Mouse (Mus musculus): ENCODE measurements around the gene Ell2. TPM values are rescaled to one million over a fixed set of nuclear protein-coding genes. Genes with fewer than 3 reads are reported as not detected.

Gene Ell2
- polyA plus RNA-seq, 1 experiment: 21.2 TPM

GRCm38 (mm10) chr13:75741736-75742729, 35.5 kb downstream of the Ell2 start:
- Histone ChIP-seq H3K27ac (ENCODE audit: insufficient read depth, low read length) (no peak overlapping the region), H3K4me1 (ENCODE audit: control insufficient read depth, insufficient read depth, low read length) (peaks cover 6% of the 10 kb centered on the region), H3K4me3 (ENCODE audit: insufficient read depth, low read length) (no peak overlapping the region)
- TF ChIP-seq POLR2A (IDR thresholded peaks at IDR 0.05; ENCODE audit: extremely low read depth, insufficient read depth, low read length) (no peak), CTCF (IDR thresholded peaks at IDR 0.05; ENCODE audit: extremely low read depth, insufficient read depth, low read length) (no peak)

DNA sequence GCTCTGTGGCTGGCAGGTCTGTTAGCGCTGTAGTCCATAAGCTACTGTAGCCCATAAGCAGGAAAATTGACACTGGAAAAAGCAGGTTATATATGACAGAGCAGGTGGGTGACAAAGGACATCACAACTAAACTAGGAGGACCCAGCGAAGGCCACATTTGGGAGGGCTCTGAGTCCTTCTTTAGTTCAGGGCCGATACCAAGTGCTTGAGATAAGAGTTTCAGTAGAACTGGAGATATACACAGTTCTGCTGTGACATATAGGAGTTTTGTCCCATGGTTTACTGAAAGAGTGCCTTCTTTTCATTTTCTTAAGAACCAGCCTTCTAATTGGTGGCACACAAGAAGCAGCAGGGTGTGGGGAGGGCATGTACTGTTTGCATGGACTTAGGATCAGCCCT, 36.4 kb downstream of the Ell2 start:
- no peak overlapping the region for H3K27ac ChIP-seq (ENCODE audit: insufficient read depth, low read length)
- TF ChIP-seq POLR2A (IDR thresholded peaks at IDR 0.05; ENCODE audit: extremely low read depth, insufficient read depth, low read length): no peak
- no peak for TF ChIP-seq CTCF (IDR thresholded peaks at IDR 0.05; ENCODE audit: extremely low read depth, insufficient read depth, low read length)
- no peak overlapping the region for H3K4me3 ChIP-seq (ENCODE audit: insufficient read depth, low read length)
- peaks cover 6% of the 10 kb centered on the region for H3K4me1 ChIP-seq (ENCODE audit: control insufficient read depth, insufficient read depth, low read length)

DNA sequence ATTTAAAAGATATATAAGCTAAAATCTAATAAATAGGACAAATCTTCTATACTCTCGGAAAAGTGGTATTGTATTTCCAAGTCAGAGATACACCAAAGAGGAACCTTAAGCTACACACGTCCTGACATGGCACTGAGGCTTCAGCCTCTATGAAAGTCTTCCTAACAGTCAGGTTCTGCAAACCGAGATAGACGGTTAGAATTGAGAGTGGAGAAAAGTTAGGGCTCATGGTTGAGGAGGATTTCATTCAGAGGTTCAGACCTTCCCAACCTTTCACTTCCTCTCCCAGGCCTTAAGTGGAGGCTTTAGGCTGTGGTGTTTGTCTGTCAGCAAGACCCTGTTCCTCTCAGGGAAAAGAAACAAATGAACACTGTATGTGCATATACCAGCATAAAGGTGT, 37.5 kb downstream of the Ell2 start:
- peaks cover 6% of the 10 kb centered on the region for H3K4me1 ChIP-seq (ENCODE audit: control insufficient read depth, insufficient read depth, low read length)
- H3K27ac ChIP-seq (ENCODE audit: insufficient read depth, low read length): no peak overlapping the region
- TF ChIP-seq POLR2A (IDR thresholded peaks at IDR 0.05; ENCODE audit: extremely low read depth, insufficient read depth, low read length) (no peak), CTCF (IDR thresholded peaks at IDR 0.05; ENCODE audit: extremely low read depth, insufficient read depth, low read length) (no peak)
- no peak overlapping the region for H3K4me3 ChIP-seq (ENCODE audit: insufficient read depth, low read length)

DNA sequence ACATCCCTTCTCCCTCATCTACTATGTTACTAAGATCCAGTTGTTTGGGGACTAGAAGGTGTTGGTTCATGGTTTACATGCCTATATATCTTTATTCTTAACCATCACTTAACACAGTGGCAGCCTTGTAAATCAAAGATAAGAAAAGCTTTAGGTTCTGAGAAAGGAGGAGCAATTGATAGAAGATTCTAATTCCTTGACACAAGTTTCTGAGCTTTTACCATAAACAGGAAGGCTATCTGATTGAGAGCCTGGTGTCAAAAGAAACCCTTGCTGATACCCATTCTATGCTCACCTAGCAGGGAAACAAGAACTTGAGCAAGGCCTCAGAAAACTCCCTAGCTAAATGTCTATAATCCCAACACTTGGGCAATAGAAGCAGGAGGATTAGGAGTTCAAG, 38.8 kb downstream of the Ell2 start:
- TF ChIP-seq CTCF (IDR thresholded peaks at IDR 0.05; ENCODE audit: extremely low read depth, insufficient read depth, low read length) (no peak), POLR2A (IDR thresholded peaks at IDR 0.05; ENCODE audit: extremely low read depth, insufficient read depth, low read length) (no peak)
- peaks cover 1% of the 10 kb centered on the region; the same call in 1 of the 2 replicates for H3K4me1 ChIP-seq (ENCODE audit: control insufficient read depth, insufficient read depth, low read length)
- no peak overlapping the region for H3K27ac ChIP-seq (ENCODE audit: insufficient read depth, low read length)
- H3K4me3 ChIP-seq (ENCODE audit: insufficient read depth, low read length): no peak overlapping the region

- TF ChIP-seq CTCF (IDR thresholded peaks at IDR 0.05; ENCODE audit: extremely low read depth, insufficient read depth, low read length) (no peak), POLR2A (IDR thresholded peaks at IDR 0.05; ENCODE audit: extremely low read depth, insufficient read depth, low read length) (no peak)
- H3K27ac ChIP-seq (ENCODE audit: insufficient read depth, low read length): no peak overlapping the region
- H3K4me1 ChIP-seq (ENCODE audit: control insufficient read depth, insufficient read depth, low read length): no peaks in the 10 kb centered on the region
Measured at GRCm38 (mm10) chr13:75747265-75747664, 40.7 kb downstream of the Ell2 start.

DNA sequence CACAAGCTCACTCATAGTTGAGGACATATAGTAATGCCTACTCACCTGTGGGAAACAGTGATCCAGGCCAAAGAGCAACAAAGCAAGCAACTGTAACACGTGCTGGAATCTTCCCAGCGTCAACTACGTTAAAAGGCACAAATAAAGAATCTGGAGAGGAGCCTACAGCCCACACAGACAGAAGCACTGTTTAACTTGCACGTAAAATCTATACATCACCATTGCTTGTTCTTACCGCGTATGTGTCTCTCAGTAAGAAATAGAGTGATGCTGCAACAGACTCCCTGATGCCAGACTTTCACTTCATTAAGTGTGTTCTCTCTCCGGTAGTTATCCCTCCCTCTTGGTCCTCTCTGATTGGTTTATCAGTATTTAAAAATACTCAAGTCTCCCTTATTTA, 42.1 kb downstream of the Ell2 start:
- TF ChIP-seq CTCF (IDR thresholded peaks at IDR 0.05; ENCODE audit: extremely low read depth, insufficient read depth, low read length) (no peak), POLR2A (IDR thresholded peaks at IDR 0.05; ENCODE audit: extremely low read depth, insufficient read depth, low read length) (no peak)
- Histone ChIP-seq H3K4me1 (ENCODE audit: control insufficient read depth, insufficient read depth, low read length) (no peaks in the 10 kb centered on the region), H3K27ac (ENCODE audit: insufficient read depth, low read length) (no peak overlapping the region), H3K4me3 (ENCODE audit: insufficient read depth, low read length) (no peak overlapping the region)

More at GRCm38 (mm10) chr13:75747265-75747664, 40.7 kb downstream of the Ell2 start:
- H3K4me3 ChIP-seq (ENCODE audit: insufficient read depth, low read length): no peak overlapping the region

DNA sequence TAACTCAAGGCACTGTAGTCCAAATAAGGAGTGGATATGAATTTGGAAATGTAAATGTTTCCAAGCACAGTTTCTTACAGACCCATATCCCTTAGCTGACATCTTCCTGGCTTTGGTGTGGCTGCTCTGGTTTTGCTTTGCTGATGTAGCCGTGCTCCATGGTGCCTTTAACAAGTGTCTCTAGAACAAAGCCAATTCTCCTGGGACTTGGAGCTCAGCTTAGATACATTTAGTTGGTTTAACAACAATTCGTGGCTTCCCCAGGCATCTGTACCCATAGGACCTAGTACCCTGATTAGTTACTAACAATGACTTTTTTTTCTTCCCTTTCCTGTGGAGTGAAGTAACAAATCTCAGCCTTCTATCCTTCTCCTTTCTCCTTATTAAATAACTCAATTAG, 44.2 kb downstream of the Ell2 start:
- no peak overlapping the region for H3K27ac ChIP-seq (ENCODE audit: insufficient read depth, low read length)
- H3K4me1 ChIP-seq (ENCODE audit: control insufficient read depth, insufficient read depth, low read length): peaks cover 5% of the 10 kb centered on the region
- H3K4me3 ChIP-seq (ENCODE audit: insufficient read depth, low read length): no peak overlapping the region
- no peak for TF ChIP-seq CTCF (IDR thresholded peaks at IDR 0.05; ENCODE audit: extremely low read depth, insufficient read depth, low read length)
- TF ChIP-seq POLR2A (IDR thresholded peaks at IDR 0.05; ENCODE audit: extremely low read depth, insufficient read depth, low read length): no peak

- TF ChIP-seq CTCF (IDR thresholded peaks at IDR 0.05; ENCODE audit: extremely low read depth, insufficient read depth, low read length) (no peak), POLR2A (IDR thresholded peaks at IDR 0.05; ENCODE audit: extremely low read depth, insufficient read depth, low read length) (no peak)
- Histone ChIP-seq H3K4me1 (ENCODE audit: control insufficient read depth, insufficient read depth, low read length) (peaks cover 5% of the 10 kb centered on the region), H3K4me3 (ENCODE audit: insufficient read depth, low read length) (no peak overlapping the region), H3K27ac (ENCODE audit: insufficient read depth, low read length) (no peak overlapping the region)
Measured at GRCm38 (mm10) chr13:75752216-75752938, 45.8 kb downstream of the Ell2 start.

- TF ChIP-seq POLR2A (IDR thresholded peaks at IDR 0.05; ENCODE audit: extremely low read depth, insufficient read depth, low read length) (no peak), CTCF (IDR thresholded peaks at IDR 0.05; ENCODE audit: extremely low read depth, insufficient read depth, low read length) (no peak)
- H3K4me3 ChIP-seq (ENCODE audit: insufficient read depth, low read length): no peak overlapping the region
- peaks cover 5% of the 10 kb centered on the region for H3K4me1 ChIP-seq (ENCODE audit: control insufficient read depth, insufficient read depth, low read length)
- H3K27ac ChIP-seq (ENCODE audit: insufficient read depth, low read length): no peak overlapping the region
Measured at GRCm38 (mm10) chr13:75754398-75754797, 47.8 kb downstream of the Ell2 start.
